Mouse (Mus musculus) liver, postnatal 0 days (tissue): ENCODE measurements around the gene Mlec.

ENCODE experiments used
- CTCF ChIP-seq: sonication (generic); IDR thresholded peaks from 2 replicates; pipeline ENCODE4 v1.5.1; 2016; ENCODE audit warnings: antibody characterized with exemption, low read depth
- EP300 ChIP-seq: IDR thresholded peaks from 2 replicates; pipeline ENCODE4 v1.6.1; 2016; ENCODE audit warnings: antibody characterized with exemption, low read depth, mild to moderate bottlenecking

DNA sequence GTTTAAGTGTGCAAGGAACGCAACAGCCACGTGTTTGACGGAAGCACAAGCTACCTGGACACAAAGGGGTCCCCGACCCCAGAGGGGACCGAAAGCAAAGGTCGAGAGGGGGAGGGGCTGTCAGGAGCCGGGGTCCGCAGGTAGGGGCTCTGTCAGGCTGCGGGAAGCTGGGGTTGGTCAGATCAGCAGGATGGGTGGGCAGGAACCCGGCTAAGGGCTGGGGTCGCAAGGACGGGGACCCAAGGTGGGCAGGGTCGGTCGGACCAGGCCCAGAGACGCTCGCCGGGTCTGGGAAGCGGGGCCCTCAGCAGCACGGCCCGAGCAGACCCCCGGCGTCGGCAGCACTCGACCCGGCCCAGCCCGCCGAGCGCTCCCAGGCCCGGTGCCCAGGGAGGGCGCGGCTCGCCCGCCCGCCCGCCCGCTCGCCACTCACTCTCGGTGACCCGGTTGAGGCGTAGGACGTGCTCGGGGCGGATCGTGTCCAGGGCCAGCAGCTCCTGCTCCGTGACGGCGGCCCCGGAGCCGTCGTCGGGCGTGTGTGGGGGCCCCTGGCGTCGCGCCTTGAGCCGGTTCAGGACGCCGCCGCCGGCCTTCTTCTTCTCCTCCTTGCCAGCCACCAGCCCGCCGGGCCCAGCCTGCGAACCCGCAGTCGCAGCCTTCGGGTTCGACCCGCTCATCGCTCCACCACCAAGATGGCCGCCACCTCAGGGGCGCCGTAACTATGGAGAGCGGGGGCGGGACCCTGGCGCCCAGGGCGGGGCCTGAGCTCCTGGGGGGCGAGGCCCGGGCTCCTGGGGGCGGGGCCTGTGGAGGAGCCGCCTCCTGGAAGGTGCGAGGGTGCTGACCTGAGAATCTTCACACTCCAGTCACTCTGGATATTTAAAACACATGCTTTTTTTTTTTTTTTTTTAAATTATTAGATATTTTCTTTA lies 23.5 kb downstream of the Mlec start, which contains the start of gene Unc119b:
- no peak for TF ChIP-seq CTCF
- no peak for TF ChIP-seq EP300
